Mouse (Mus musculus): ENCODE data around the gene Ttc28.

Gene Ttc28

GRCm38 (mm10) chr5:111097233-111098160, 217.9 kb downstream of the Ttc28 start:
- in situ Hi-C loops (cut with MboI), result no loop called here

- in situ Hi-C loops (cut with MboI), result no loop called here
These were observed 219.1 kb downstream of the Ttc28 start for GRCm38 (mm10) chr5:111098516-111099274.

GRCm38 (mm10) chr5:111100585-111100984, 221.0 kb downstream of the Ttc28 start:
- in situ Hi-C loops (cut with MboI), result no loop called here

- in situ Hi-C loops (cut with MboI), result no loop called here
These were observed 221.9 kb downstream of the Ttc28 start for GRCm38 (mm10) chr5:111101383-111101932.

GRCm38 (mm10) chr5:111104801-111105200, 225.2 kb downstream of the Ttc28 start:
- in situ Hi-C loops (cut with MboI), result no loop called here

- in situ Hi-C loops (cut with MboI), result no loop called here
These were observed 231.8 kb downstream of the Ttc28 start for GRCm38 (mm10) chr5:111111378-111111777.

- in situ Hi-C loops (cut with MboI), result no loop called here
These were observed 233.6 kb downstream of the Ttc28 start for GRCm38 (mm10) chr5:111113183-111113582.

GRCm38 (mm10) chr5:111113694-111114375, 234.2 kb downstream of the Ttc28 start:
- in situ Hi-C loops (cut with MboI), result no loop called here

GRCm38 (mm10) chr5:111114597-111114996, 235.0 kb downstream of the Ttc28 start:
- in situ Hi-C loops (cut with MboI), result no loop called here

- in situ Hi-C loops (cut with MboI), result no loop called here
These were observed 236.1 kb downstream of the Ttc28 start for GRCm38 (mm10) chr5:111115519-111116350.

- in situ Hi-C loops (cut with MboI), result no loop called here
These were observed 240.2 kb downstream of the Ttc28 start for GRCm38 (mm10) chr5:111119805-111120204.

GRCm38 (mm10) chr5:111120298-111120697, 240.7 kb downstream of the Ttc28 start:
- in situ Hi-C loops (cut with MboI), result no loop called here

- in situ Hi-C loops (cut with MboI), result no loop called here
These were observed 241.3 kb downstream of the Ttc28 start for GRCm38 (mm10) chr5:111120705-111121420.

GRCm38 (mm10) chr5:111122332-111123049, 242.9 kb downstream of the Ttc28 start:
- in situ Hi-C loops (cut with MboI), result no loop called here

- in situ Hi-C loops (cut with MboI), result no loop called here
These were observed 243.6 kb downstream of the Ttc28 start for GRCm38 (mm10) chr5:111123050-111123746.

GRCm38 (mm10) chr5:111124620-111125200, 245.1 kb downstream of the Ttc28 start:
- in situ Hi-C loops (cut with MboI), result no loop called here

- in situ Hi-C loops (cut with MboI), result no loop called here
These were observed 246.1 kb downstream of the Ttc28 start for GRCm38 (mm10) chr5:111125746-111126145.

- in situ Hi-C loops (cut with MboI), result no loop called here
These were observed 248.2 kb downstream of the Ttc28 start for GRCm38 (mm10) chr5:111127786-111128185.

- in situ Hi-C loops (cut with MboI), result no loop called here
These were observed 250.5 kb downstream of the Ttc28 start for GRCm38 (mm10) chr5:111130121-111130520.

All from mature B cell (primary cell).